Mouse (Mus musculus) adrenal gland (tissue): ENCODE measurements at regions not wholly inside any gene's neighbourhood (a gene's known extent, or its start where the extent isn't known, plus 50 kb on each side); places are given as distances from the start of the nearest gene placed in this dataset.

ENCODE experiments used
- intact Hi-C: fragments of 180-260 bp; cut with DNase I; formaldehyde crosslinking; loops from one replicate; pipeline ENCODE4 v1.15.1; 2025

GRCm38 (mm10) chr2:137715891-137716290 is 540.5 kb upstream of the Btbd3 start:
- intact Hi-C loops = no loop called here

GRCm38 (mm10) chr2:137706528-137706988 is 549.8 kb upstream of the Btbd3 start:
- intact Hi-C loops = no loop called here

- intact Hi-C loops = no loop called here
These were observed 550.5 kb upstream of the Btbd3 start for GRCm38 (mm10) chr2:137705724-137706422.

GRCm38 (mm10) chr2:137704948-137705723 is 551.2 kb upstream of the Btbd3 start:
- intact Hi-C loops = no loop called here

GRCm38 (mm10) chr2:137704565-137704947 is 551.8 kb upstream of the Btbd3 start:
- intact Hi-C loops = no loop called here

GRCm38 (mm10) chr2:137704051-137704450 is 552.3 kb upstream of the Btbd3 start:
- intact Hi-C loops = no loop called here

GRCm38 (mm10) chr2:137695885-137696284 is 560.5 kb upstream of the Btbd3 start:
- intact Hi-C loops = no loop called here

GRCm38 (mm10) chr2:137694020-137694419 is 562.3 kb upstream of the Btbd3 start:
- intact Hi-C loops = no loop called here

- intact Hi-C loops = no loop called here
These were observed 569.2 kb upstream of the Btbd3 start for GRCm38 (mm10) chr2:137687208-137687607.

GRCm38 (mm10) chr2:137686735-137687134 is 569.6 kb upstream of the Btbd3 start:
- intact Hi-C loops = no loop called here

GRCm38 (mm10) chr2:137681762-137682161 is 565.3 kb upstream of the Jag1 start:
- intact Hi-C loops = no loop called here

GRCm38 (mm10) chr2:137663171-137663570 is 546.7 kb upstream of the Jag1 start:
- intact Hi-C loops = no loop called here

GRCm38 (mm10) chr2:137662216-137662615 is 545.8 kb upstream of the Jag1 start:
- intact Hi-C loops = no loop called here

GRCm38 (mm10) chr2:137660449-137660848 is 544.0 kb upstream of the Jag1 start:
- intact Hi-C loops = no loop called here

- intact Hi-C loops = no loop called here
These were observed 537.9 kb upstream of the Jag1 start for GRCm38 (mm10) chr2:137654296-137654695.

GRCm38 (mm10) chr2:137644160-137644559 is 527.7 kb upstream of the Jag1 start:
- intact Hi-C loops = no loop called here

GRCm38 (mm10) chr2:137643269-137644055 is 527.0 kb upstream of the Jag1 start:
- intact Hi-C loops = no loop called here

GRCm38 (mm10) chr2:137635019-137635621 is 518.7 kb upstream of the Jag1 start:
- intact Hi-C loops = no loop called here

- intact Hi-C loops = no loop called here
These were observed 500.2 kb upstream of the Jag1 start for GRCm38 (mm10) chr2:137616637-137617036.

- intact Hi-C loops = no loop called here
These were observed 497.3 kb upstream of the Jag1 start for GRCm38 (mm10) chr2:137613791-137614190.

GRCm38 (mm10) chr2:137608506-137608905 is 492.1 kb upstream of the Jag1 start:
- intact Hi-C loops = no loop called here
